Mouse (Mus musculus) CH12.LX (cell line): Measurements from ENCODE around the gene Hmcn1.

Experiments
- BHLHE40 ChIP-seq: IDR thresholded peaks from 2 replicates; pipeline ENCODE4 v1.6.1; 2011; ENCODE audit warnings: mild to moderate bottlenecking, low read depth, low read length, improper control_type of control experiment
- CHD1 ChIP-seq: IDR thresholded peaks from 2 replicates; pipeline ENCODE4 v1.6.1; 2012; ENCODE audit warnings: low read depth, low read length, improper control_type of control experiment, inconsistent platforms
- CTCF ChIP-seq, 2 experiments: IDR thresholded peaks in 1 of 2; conservative IDR thresholded peaks in 1 of 2; 2 replicates each; pipeline ENCODE4 v1.5.1; 2011 to 2012; ENCODE audit warnings: low read depth in 2 of 2, low read length in 2 of 2, improper control_type of control experiment in 1 of 2, inconsistent platforms in 1 of 2, mild to moderate bottlenecking in 1 of 2, moderate library complexity in 1 of 2
- EP300 ChIP-seq: IDR thresholded peaks from 2 replicates; pipeline ENCODE4 v1.6.1; 2011; ENCODE audit warnings: low read length, improper control_type of control experiment
- HCFC1 ChIP-seq: IDR thresholded peaks from 2 replicates; pipeline ENCODE4 v1.6.1; 2012; ENCODE audit warnings: low read depth, mild to moderate bottlenecking, inconsistent platforms, low read length, improper control_type of control experiment
- MAFK ChIP-seq: IDR thresholded peaks from 2 replicates; pipeline ENCODE4 v1.6.1; 2011; ENCODE audit warnings: low read length, improper control_type of control experiment; ENCODE audit not compliant: insufficient replicate concordance
- MAX ChIP-seq: IDR thresholded peaks from 2 replicates; pipeline ENCODE4 v1.6.1; 2011; ENCODE audit warnings: low read length, improper control_type of control experiment
- MYC ChIP-seq: IDR thresholded peaks from 2 replicates; pipeline ENCODE4 v1.6.1; 2011; ENCODE audit warnings: low read depth, mild to moderate bottlenecking, improper control_type of control experiment, low read length
- NRF1 ChIP-seq: IDR thresholded peaks from 2 replicates; pipeline ENCODE4 v1.6.1; 2014; ENCODE audit warnings: low read depth, mild to moderate bottlenecking, inconsistent platforms, low read length, improper control_type of control experiment, moderate library complexity
- POLR2A ChIP-seq: IDR thresholded peaks from 2 replicates; pipeline ENCODE4 v1.6.1; 2011; ENCODE audit warnings: low read depth, mild to moderate bottlenecking, improper control_type of control experiment, low read length
- ZC3H11A ChIP-seq: IDR thresholded peaks from 2 replicates; pipeline ENCODE4 v1.6.1; 2012; ENCODE audit warnings: low read depth, mild to moderate bottlenecking, inconsistent platforms, low read length, improper control_type of control experiment
- ZNF384 ChIP-seq: IDR thresholded peaks from 2 replicates; pipeline ENCODE4 v1.6.1; 2012; ENCODE audit warnings: low read depth, low read length, improper control_type of control experiment, inconsistent platforms

- no peak for TF ChIP-seq ZNF384
- no peak for TF ChIP-seq POLR2A
- no peak for TF ChIP-seq EP300
- TF ChIP-seq BHLHE40: no peak
- no peak for TF ChIP-seq CHD1
- no peak for TF ChIP-seq CTCF (conservative IDR thresholded peaks at IDR 0.05 in 1 of 2, IDR thresholded peaks at IDR 0.05 in 1 of 2; ENCODE audit: low read depth in 2 of 2, low read length in 2 of 2)
- no peak for TF ChIP-seq MAFK
- TF ChIP-seq ZC3H11A: no peak
- TF ChIP-seq HCFC1: no peak
- no peak for TF ChIP-seq NRF1
- TF ChIP-seq MYC: no peak
- no peak for TF ChIP-seq MAX
These were observed 56.4 kb downstream of the Hmcn1 start for GRCm38 (mm10) chr1:150936821-150937220.
